Mouse (Mus musculus): ENCODE measurements around the gene AC161166.1.

The AC161166.1 gene

DNA sequence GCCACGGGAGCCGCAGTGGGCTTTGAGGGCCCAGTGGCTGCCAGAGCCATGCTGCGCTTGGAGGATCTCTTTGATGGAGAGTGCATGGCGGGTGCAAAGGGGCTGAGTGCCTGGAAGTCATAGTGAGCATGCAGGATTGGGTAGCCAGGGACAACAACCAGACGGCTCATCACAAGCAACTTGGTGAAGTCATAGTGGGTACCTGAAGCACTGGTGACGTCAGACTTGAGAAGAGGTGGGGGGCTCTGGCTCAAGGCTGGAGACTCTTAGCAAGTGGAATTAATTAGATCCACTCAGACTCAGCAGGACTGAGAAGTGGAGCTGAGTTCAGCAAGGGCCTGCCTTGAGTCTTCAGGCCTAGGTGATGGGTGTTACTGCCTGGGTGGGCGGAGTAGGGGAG, at the start of gene AC161166.1:
Gene AC161166.1, minus strand, starts transcription at position 101 of the 400 bp plus-strand sequence.
- in situ Hi-C loops (cut with MboI, MseI): no loop called here

DNA sequence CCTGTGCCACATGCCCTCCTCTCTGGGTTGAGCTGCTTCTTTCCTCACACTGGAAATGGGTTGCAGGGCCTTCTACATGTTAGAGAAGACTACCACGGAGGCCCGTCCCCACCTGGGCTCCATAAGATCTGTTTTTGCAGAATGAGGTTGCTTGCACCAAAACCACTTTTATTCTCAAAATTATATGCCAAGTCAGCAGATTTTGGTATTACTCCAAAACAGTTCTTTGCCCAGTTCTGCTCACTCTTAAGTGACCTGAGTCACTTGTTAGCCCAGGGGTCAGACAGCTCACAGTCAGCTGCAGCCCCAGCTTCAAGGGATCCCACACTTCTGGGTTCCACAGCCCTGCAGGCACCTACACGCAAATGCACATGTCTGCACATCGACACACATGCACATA, 49.2 kb upstream of the AC161166.1 start:
- in situ Hi-C loops (cut with MboI, MseI): no loop called here

DNA sequence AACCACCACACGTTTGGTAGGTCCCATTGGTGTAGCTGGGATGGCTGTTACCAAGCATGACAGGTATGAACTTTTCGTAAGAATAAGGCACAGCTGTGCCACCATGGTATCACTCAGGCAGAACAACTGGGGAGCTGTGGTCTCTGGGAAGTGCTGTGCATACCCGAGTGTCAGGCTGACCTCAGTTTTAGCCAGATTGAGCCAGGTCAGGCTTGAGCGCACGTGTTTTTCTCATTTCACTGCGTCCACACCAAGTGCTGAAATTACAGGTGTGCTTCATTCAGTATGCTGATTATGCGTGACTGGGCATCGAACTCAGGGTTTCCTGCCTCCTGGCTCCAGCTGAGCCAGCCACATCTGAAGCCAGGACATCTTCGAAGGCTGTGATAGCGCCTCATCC, 43.5 kb upstream of the AC161166.1 start:
- in situ Hi-C loops (cut with MboI, MseI): no loop called here

DNA sequence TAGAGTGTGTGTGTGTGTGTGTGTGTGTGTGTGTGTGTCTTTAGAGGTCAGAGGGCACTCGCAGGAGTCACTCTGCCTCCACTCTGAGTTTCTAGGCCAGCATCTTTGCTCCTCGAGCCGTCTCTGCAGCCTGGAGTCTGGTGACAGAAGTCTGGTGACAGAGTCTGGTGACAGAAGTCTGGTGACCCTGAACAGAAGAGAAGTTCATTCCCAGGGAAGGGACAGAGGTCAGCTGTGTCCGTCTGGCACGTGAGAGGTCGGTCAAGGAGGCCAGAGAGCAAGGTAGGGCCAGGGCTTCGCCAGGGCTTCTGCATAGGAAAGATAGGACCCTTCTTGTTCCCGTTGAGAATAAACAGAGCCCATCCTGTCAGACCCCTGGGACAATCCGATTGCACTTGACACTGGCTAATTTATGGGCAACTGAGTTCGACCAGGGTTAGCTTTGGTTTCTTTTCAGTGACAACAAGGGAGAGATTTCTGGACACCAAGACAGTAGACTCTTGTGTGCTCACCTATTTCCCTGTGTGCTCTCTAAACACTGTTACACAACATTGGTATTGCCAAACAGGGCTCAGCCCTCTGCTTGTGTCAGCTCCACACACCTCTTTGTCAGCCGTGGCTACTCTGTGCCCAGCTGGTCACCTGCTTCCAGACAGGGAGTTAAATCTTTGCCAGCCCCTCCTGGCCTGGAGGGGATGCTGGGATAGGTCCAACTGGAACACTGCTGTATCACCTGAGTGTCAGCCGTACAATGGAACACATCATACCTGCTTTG, 39.9 kb upstream of the AC161166.1 start:
- in situ Hi-C loops (cut with MboI, MseI): loop anchor here in 1 of 2 experiments (5.0 kb wide), 1 partner anchor 35 kb away; no protein-coding TSS in a partner anchor

DNA sequence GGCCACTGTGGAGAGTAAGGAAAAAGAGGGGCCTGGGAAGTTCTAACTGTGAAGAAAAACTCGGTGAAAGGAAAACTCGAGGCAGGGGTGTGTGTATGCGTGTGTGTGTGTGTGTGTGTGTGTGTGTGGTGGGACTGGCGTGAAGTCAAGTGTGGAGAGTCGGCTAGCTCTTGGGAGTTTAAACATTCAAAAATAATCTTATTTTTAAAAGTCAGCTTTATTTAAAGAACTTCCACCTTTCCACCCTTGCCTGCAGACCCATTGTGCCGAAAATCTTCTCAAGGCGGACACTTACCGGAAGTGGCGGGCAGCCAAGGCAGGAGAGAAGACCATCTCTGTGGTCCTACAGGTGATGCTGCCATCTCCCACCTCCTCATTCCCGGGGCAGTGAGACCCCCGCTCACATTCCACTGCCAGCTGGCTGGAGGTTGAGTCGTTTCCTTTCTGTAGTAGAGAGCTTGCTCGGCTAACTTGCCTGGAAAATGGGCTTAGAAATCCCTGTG, 35.3 kb upstream of the AC161166.1 start:
- in situ Hi-C loops (cut with MboI, MseI): no loop called here

DNA sequence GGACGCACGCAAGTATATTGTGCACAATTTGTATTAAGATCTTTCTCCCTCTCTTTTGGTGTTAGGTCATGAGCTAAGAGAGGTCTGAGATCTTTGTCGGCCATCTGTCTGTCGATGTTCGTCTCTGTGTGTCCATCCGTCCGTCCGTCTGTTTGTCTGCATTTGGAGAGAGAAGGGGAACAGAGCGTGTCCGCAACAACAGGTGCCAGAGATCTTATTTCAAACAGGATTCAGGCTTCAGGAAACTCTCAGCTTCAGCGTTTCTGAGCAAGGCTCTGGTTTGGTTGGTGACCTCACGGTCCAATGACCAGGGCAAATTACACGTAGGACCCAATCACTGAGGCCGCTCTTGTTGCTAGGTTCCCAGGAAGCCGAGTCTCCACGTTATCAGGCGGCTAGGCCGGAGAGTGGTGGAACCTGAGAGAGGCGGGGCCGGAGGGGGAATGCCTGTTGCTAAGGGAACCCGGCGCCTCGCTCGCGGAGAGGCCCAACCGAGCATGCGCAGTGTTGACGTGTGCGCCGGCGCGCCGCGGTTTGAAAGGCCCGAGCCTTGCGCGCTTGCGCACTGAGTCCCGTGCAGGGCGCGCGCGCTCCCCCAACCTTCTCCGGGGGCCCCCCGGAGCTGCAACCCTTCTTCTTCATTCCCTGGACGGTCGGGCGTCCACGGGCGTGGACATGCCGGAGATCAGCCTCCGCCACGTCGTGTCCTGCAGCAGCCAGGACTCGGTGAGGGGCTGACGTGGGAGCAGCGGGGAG, 34.6 kb upstream of the AC161166.1 start:
- in situ Hi-C loops (cut with MboI, MseI): no loop called here

DNA sequence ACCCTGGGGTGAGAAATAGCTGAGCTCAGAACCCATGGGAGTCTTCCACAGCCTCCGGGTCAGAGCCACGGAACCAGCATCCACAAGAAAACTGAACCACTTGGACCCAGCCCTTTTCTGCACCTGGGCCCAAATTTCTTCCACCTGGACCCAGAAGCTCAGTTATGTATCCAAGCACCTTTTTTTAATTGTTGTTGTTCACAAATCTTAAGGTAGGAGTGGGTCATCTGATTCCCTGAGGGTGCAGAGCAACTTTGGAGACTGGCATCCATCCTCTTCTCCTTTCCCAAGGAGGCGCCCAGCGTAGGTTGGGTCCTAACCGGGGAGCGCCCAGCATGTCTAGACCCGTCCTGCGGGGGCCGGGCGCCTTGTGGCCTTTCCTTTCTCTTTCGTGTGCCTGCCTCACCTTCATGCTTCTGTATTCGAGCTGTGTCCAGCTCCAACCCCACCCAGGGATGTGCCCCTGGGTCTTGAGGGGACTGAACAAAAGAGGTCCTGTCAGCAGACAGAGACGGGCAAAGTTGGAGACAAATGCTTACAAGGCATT, 33.9 kb upstream of the AC161166.1 start, which contains the start of the genes Pinlyp and Xrcc1:
Gene Pinlyp, minus strand, starts transcription at position 51 of the 547 bp plus-strand sequence.
Gene Xrcc1, plus strand, starts transcription at position 222 of the 547 bp plus-strand sequence.
- in situ Hi-C loops (cut with MboI, MseI): no loop called here

DNA sequence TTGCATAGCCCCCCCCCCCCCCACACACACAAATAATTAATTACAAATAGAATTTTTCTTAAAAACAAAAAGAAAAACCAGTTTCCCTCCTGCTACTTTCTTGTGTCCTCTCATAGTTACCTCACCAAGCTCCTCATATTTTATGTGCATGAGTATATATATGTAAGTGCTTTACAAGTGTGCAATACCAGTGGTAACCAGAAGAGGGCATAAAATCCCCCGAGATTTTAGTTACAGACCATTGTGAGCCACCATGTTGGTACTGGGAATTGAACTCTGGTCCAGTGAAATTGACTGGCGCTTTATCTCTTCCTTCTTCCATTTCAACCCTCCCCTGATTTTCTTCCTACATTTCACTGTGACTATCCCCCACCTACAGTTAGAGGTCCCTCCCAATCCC, 32.3 kb upstream of the AC161166.1 start:
- in situ Hi-C loops (cut with MboI, MseI): no loop called here

DNA sequence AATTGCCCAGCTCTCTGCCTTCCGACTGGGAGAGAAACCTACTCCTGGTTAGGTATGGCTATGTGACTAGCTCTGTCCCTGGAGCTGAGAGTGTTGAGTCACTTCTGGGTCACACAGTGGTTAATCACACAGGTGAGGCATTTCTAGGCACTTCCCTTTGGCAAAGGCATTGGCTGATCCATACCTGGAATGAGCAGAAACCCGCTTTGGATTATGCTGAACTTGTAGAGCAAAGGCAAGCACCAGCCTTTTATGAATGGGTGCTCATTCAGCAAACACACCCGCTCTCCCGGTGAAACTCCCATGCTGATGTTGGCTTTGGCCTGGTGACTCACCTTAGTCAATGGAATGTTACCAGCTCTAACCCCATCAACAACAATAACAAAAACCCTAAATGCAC, 27.4 kb upstream of the AC161166.1 start:
- in situ Hi-C loops (cut with MboI, MseI): no loop called here

DNA sequence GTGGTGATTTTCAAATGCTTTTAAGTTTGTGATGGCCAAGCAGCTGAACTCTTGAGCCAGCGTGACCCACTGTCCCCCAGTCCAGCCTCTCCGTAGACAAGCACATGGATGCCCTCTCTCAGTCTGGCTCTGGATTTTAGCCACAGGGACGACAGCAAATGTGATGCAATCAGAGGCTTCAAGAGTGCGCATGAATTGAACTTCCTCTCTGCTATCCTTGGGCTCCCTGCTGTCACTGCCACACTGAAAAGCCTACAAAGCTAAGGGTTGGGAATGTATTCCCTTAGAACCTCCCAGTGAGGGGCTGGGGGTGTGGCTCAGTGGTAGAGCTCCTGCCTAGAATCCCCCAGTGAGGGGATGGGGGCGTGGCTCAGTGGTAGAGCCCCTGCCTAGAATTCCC, 26.4 kb upstream of the AC161166.1 start:
- in situ Hi-C loops (cut with MboI, MseI): no loop called here

DNA sequence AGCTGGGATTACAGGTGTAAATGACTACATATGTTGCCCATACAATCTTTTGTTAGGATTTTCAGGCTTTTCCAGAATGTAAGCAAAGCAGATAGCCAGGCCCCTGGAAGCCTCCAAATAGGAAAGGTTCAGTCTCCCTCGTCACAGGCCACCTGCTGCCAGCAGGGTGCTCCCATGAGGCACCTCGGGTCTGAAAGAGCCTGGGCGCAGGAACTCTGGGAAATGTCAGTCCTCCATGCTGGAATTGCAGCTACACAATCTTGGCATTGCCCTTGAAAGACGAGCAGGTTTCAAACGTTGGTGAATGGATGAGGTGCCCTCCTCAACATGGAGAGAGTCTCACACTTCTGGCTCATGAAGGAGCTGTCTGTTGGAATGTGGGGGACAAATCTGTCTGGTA, 25.9 kb upstream of the AC161166.1 start:
- in situ Hi-C loops (cut with MboI, MseI): no loop called here

DNA sequence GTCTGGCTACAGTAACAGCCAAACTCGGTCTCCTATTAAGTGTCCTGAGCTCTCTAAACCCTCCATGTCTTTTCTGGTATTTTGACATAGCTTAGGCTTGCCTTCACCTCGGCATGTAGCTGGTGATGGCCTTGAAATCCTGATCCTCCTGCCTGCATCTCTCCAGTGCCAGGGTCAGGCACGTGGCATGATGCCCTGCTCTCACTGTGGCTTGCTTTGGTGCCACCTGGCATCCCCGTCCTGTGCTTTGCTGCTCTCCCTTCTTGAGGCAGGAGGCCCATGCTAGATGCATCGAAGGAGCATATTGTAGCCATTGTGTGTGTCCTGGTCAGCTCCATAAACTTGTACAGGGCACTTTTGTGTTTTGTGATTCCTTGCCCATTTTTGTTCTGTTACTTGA, 25.3 kb upstream of the AC161166.1 start:
- in situ Hi-C loops (cut with MboI, MseI): no loop called here

DNA sequence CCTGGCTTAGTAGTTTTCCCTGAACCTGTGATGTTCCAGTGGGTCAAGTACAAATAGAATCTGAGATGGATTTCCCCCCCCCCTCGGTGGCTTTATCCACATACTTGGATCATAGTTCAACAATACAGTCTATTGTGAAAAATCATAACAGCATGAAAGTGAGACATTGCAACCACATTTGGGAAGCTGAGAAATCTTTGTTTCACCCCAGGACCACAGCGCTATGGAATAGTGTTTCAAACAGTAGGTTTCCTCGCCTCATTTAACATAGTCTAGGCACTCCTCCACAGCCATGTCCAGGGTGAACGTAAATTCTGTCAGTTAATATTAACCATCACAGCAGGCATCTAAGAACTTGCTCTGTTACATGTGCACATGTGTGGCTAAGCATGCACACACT, 24.8 kb upstream of the AC161166.1 start:
- in situ Hi-C loops (cut with MboI, MseI): no loop called here

DNA sequence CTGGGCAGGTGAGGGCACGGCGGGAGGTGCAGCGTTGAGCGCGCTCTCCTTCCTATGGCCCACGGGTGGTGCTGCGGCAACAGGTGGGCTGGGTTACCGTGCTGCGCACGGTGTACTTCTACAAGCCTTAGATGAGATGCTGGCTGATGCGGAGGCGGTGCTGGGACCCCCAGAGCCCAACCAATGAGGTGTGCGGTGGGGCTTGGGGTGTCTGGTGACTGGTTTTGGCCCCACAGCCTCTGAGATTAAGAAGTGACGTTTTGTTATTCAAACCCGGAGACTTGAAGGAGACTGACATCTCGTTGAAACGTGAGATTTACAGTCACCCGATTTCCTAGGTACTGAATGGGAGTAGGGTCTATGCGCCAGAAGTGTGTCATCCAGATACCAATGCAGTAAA, 22.0 kb upstream of the AC161166.1 start:
- in situ Hi-C loops (cut with MboI, MseI): no loop called here

DNA sequence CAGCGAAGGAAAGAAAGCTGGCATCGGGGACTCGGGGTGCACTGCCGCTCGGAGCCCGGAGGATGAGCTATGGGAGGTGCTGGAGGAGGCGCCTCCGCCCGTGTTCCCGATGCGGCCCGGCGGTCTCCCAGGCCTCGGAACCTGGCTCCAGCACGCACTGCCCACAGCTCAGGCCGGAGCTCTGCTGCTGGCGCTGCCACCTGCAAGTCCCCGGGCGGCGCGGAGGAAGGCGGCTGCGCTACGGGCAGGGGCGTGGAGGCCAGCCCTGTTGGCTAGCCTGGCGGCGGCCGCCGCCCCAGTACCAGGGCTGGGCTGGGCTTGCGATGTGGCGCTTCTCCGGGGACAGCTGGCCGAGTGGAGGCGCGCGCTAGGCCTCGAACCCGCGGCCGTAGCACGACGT, 21.6 kb upstream of the AC161166.1 start:
- in situ Hi-C loops (cut with MboI, MseI): no loop called here

DNA sequence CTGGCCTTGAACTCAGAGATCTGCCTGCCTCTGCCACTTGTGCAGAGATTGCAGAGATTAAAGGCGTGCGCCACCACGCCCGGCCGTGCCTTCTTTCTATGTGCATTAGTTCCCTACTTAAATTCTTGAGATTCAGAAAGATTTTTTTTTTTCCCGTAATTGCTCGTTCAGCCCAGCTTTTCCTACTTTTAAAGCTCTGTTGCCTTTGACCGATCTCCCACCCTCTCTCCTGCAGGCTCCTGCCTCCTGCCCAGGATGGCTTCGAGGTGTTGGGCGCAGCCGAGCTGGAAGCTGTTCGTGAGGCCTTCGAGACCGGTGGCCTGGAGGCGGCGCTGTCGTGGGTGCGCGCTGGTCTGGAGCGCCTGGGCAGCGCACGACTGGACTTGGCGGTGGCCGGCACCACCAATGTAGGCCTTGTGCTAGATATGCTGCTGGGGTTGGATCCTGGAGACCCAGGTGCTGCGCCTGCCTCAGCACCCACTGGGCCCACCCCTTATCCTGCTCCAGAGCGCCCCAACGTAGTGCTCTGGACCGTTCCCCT, 20.8 kb upstream of the AC161166.1 start:
- in situ Hi-C loops (cut with MboI, MseI): no loop called here

DNA sequence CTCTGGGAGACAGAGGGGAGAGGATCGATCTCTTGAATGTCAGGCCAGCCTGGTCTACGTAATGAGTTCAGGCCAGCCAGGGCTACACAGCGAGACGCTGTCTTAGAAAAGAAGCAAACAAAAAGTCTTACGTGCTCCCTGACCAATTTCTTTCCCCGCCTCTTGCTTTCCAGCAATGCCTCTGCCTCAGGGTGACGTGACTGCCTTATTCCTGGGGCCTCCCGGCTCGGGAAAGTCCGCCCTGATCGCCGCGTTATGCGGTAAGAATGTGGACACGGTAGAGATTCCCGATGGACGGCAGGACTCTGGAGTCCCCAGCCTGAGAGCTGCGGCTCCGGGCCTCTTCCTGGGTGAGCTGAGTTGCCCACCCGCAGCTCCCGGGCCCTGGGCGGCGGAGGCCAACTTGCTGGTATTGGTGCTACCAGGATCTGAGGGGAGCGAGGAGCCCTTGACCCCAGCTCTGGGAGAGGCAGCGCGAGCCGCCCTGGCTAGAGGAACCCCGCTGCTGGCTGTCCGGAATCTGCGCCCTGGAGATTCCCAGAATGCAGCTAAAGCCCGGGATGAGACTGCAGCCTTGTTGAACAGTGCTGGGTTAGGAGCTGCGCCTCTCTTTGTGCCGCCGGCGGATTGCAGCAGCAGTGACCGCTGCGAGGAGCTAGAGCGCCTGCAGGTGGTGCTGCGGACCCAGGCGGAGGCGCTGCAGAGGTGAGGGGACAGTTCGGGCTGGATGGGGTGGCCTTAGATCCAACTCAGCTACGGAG, 19.1 kb upstream of the AC161166.1 start:
- in situ Hi-C loops (cut with MboI, MseI): no loop called here

DNA sequence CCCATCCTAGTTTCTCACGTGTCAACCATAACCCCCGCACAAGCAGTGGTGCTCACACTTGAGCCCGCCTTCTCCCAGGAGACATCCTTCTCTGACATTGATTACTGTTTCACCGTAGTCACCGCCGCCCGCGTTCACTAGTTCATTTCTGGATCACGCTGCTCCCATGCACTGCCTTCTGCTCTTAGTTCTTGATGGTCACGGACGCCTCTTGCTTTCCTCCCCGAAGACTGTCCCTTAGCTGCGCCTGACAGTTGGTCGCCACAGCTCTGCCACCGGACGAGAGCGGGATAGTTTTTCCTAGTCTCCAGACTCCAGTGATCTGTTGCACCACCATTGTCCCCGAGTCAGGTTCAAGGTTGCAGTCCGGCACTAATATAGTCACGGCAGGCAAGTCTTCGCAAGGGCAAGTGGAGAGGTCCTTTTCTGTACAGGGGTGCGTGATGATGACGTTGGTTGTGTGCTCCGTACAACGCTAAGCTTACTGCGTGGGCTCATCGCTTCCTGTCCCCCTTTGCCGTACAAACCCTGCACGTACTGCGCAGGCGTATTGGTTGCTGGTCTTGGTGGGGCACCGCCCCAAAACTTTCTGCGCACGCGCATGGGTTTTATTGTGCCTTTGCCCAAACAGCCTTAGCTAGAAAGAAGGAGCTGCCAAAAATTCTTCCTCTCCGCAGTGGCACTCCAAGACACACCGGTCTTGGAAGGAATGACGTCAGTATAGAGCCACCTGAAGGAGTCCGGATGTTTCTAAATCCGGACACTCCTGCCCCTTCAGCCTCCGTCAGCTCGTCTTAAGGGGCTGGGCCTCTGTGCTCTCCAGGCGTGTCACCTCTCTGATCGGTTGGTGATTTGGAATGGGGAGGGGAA, 18.0 kb upstream of the AC161166.1 start, which contains the start of gene Irgq:
Gene Irgq, plus strand, starts transcription at position 628 of the 870 bp plus-strand sequence.
- in situ Hi-C loops (cut with MboI, MseI): no loop called here

DNA sequence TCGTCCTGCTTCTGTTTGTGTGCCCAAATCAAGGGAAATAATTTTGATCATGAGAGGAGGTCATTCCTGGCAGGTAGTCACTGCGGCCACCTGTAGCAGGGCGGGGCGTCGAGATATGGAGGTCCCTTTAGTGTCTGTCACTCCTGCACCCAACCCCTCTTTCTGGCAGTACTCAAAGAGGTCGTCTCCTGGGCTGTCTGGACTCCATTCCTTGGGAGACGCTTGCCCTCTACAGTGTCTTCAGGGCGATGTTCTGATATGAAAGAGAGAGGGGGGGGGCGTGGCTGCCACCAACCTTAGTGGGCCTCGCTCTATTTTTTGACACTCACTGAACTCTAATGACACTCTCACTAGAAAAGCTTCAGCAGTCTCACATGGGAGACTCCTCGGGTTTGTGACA, 17.3 kb upstream of the AC161166.1 start:
- in situ Hi-C loops (cut with MboI, MseI): no loop called here

DNA sequence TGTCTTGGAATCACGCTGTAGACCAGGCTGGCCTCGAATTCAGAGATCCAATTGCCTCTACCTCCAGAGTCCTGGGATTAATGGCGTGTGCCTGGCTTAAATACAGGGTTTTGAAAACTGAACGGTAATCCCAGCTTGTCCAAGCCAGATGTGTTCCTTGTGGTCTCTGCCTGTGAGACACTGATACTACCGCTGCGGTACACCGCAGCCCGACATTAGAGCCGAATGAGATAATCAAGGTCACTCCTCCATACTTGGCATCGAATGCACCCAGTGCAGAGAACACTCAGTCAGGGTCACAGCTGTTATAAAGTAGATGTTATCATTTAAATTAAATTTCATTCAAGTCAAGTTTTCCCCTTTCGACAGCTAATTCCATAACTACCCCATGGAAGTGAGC, 16.6 kb upstream of the AC161166.1 start:
- in situ Hi-C loops (cut with MboI, MseI): no loop called here

Measured in T-helper 17 cell (primary cell).